Mouse (Mus musculus) G1E-ER4 (cell line): ENCODE measurements around the gene Grik2. TPM values are rescaled to one million over a fixed set of nuclear protein-coding genes. Genes with fewer than 3 reads are reported as not detected.

Source experiments
- GATA1 ChIP-seq: IDR thresholded peaks from one replicate; pipeline ENCODE4 v1.8.0; 2012; ENCODE audit warnings: low read length, inconsistent platforms
- polyA plus RNA-seq: library from polyadenylated mRNA; stranded (reverse); fragments of >175 nt; gene quantifications from 2 replicates; pipeline ENCODE4 v1.2.3, GENCODE M21; 2012

Grik2 gene
- polyA plus RNA-seq, 1 experiment, result not detected

GRCm38 (mm10) chr10:49480085-49480749 lies 308.3 kb downstream of the Grik2 start:
- TF ChIP-seq GATA1, result no peak

- TF ChIP-seq GATA1, result no peak
Measured at GRCm38 (mm10) chr10:49473613-49474012, 315.0 kb downstream of the Grik2 start.

DNA sequence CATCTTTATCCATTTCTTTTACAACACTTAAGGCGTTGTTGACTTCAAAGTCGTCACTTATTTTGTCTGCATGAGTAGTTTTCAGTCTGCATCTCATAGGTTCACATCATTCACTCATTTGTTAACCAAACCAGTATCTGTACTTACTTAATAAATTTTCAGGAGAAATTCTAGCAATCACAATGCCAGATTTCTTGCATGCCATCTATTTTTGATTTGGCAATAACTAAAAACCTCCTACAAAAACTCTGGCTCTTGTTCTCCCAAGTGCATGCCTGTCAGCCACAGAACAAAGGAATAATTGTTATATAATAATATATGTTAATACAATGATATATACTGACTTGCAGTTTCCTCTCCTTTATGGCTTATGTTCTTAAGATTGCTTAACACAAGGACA lies 331.8 kb downstream of the Grik2 start:
- no peak for TF ChIP-seq GATA1

GRCm38 (mm10) chr10:49453535-49453934 lies 335.0 kb downstream of the Grik2 start:
- no peak for TF ChIP-seq GATA1

DNA sequence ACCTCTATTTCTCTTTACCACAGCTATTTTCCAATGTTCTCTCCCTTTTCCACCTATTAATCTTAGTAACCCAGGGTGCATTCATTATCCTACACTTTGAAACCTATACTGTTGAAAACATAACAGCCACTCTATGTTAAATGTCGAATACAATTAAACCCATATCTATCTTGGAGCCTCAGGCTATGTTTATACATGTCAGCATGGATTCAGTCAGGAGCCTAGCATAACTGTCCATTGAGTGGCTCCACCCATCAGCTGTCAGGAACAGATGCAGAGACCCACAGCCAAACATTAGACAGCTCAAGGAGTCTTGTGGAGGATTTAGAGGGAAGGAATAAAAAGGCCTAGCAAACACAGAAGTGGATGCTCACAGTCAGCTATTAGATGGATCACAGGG lies 347.2 kb downstream of the Grik2 start:
- TF ChIP-seq GATA1, result no peak

GRCm38 (mm10) chr10:49437057-49437456 lies 351.5 kb downstream of the Grik2 start:
- no peak for TF ChIP-seq GATA1

- TF ChIP-seq GATA1, result no peak
Measured at GRCm38 (mm10) chr10:49436301-49436700, 352.3 kb downstream of the Grik2 start.

- TF ChIP-seq GATA1, result no peak
Measured at GRCm38 (mm10) chr10:49432825-49433224, 355.7 kb downstream of the Grik2 start.

- no peak for TF ChIP-seq GATA1
Measured at GRCm38 (mm10) chr10:49382996-49383395, 405.6 kb downstream of the Grik2 start.

GRCm38 (mm10) chr10:49381852-49382251 lies 406.7 kb downstream of the Grik2 start:
- TF ChIP-seq GATA1, result no peak

GRCm38 (mm10) chr10:49368601-49369000 lies 420.0 kb downstream of the Grik2 start:
- TF ChIP-seq GATA1, result no peak

DNA sequence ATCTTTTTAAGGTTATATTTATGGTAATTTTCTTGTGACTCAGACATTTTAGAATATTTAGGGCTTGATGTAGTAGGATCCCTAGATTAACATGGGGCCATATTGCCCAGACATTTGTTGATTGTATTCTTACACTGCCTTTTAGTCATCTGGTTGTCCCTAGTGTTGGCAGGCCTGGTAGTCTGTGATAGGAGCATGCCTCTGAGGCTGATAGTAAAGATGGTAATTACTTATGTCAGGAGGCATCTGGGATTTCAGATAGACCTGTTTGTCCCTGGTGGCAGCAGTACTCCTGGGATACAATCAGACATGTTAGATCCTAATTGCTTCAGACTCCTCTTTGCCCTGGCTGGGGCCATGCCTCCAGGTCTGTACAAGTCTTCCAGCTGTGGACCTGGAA lies 423.3 kb downstream of the Grik2 start:
- TF ChIP-seq GATA1, result no peak

- TF ChIP-seq GATA1, result no peak
Measured at GRCm38 (mm10) chr10:49322413-49322812, 466.2 kb downstream of the Grik2 start.

DNA sequence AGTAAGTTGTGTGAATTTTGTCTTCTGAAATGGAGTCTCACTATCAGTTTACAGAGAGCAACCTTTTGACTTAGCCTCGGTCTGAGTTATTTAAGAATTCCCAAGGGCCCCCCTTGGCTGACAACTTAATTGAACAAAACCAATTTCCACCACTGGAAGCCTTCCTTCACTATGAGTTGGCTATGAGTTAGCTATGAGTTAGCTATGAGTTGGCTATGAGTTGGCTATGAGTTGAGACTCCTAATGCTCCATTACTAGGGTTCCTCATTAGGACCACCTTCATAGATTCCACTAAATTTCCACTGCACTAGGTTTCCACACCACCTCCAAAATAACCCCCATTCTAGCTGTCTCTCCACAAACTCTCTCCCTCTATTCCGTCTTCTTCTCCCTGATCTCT lies 468.7 kb downstream of the Grik2 start:
- TF ChIP-seq GATA1, result no peak

- TF ChIP-seq GATA1, result no peak
Measured at GRCm38 (mm10) chr10:49256247-49256939, 532.2 kb downstream of the Grik2 start.

DNA sequence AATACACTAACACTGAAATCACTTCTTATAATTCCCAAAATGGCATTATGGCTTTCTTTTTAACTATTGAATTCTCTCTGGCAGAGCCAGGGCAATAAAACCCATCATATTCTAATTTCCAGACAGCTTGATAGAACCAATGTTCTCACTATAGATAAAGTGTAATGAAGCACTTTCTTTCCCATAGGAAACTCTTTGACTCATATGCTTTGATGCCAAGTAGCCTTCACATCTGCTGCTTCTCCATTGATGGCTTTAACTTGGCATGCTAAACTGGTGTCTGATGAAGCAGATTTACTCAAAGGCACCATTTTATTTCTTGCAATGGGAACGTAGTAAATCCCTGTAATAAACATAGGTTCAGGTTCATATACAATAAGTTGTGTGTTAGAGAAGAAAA lies 568.5 kb downstream of the Grik2 start:
- no peak for TF ChIP-seq GATA1

GRCm38 (mm10) chr10:49219631-49220030 lies 568.9 kb downstream of the Grik2 start:
- no peak for TF ChIP-seq GATA1
